Mouse (Mus musculus) MEL (cell line): ENCODE measurements around the gene Smg6. TPM values are rescaled to one million over a fixed set of nuclear protein-coding genes. Genes with fewer than 3 reads are reported as not detected.
A peak's percentile ranks its signal among the peaks of the same experiment; 100 is the strongest.

ENCODE experiments used
- DNase-seq: peaks from one replicate; pipeline ENCODE4 v3.0.0; 2011; ENCODE audit warnings: low read depth, low spot score
- H3K27ac ChIP-seq: 2 replicates; pipeline ENCODE4 v1.5.1; 2012; ENCODE audit warnings: low read depth, mild to moderate bottlenecking, control low read depth, low read length, moderate library complexity; ENCODE audit not compliant: control insufficient read depth
- H3K27me3 ChIP-seq, 2 experiments: fragments of 150-350 bp in 1 of 2; sonication (generic) in 1 of 2; 2 replicates each; pipeline ENCODE4 v1.6.1; 2012; ENCODE audit warnings: low read length in 2 of 2, mild to moderate bottlenecking in 2 of 2, improper control_type of control experiment in 1 of 2, moderate library complexity in 1 of 2; ENCODE audit not compliant: insufficient read depth in 2 of 2, control insufficient read depth in 1 of 2
- H3K36me3 ChIP-seq, 2 experiments: 2 replicates each; pipeline ENCODE4 v1.6.1; 2012 to 2014; ENCODE audit warnings: low read length in 2 of 2, improper control_type of control experiment in 1 of 2, inconsistent platforms in 1 of 2, mild to moderate bottlenecking in 1 of 2; ENCODE audit not compliant: insufficient read depth in 2 of 2, control insufficient read depth in 1 of 2
- H3K4me1 ChIP-seq, 2 experiments: fragments of 150-350 bp in 1 of 2; sonication (generic) in 1 of 2; 2 replicates each; pipeline ENCODE4 v1.6.1; 2012; ENCODE audit warnings: low read length in 2 of 2, improper control_type of control experiment in 1 of 2, mild to moderate bottlenecking in 1 of 2; ENCODE audit not compliant: insufficient read depth in 2 of 2, control insufficient read depth in 1 of 2
- H3K4me3 ChIP-seq, 2 experiments: fragments of 150-350 bp in 1 of 2; sonication (generic) in 1 of 2; 2 replicates each; pipeline ENCODE4 v1.5.1; 2012; ENCODE audit warnings: low read depth in 2 of 2, low read length in 2 of 2, mild to moderate bottlenecking in 2 of 2, moderate library complexity in 2 of 2, control low read depth in 1 of 2, improper control_type of control experiment in 1 of 2; ENCODE audit not compliant: control insufficient read depth in 1 of 2, insufficient read depth in 1 of 2
- H3K79me2 ChIP-seq: 2 replicates; pipeline ENCODE4 v1.6.1; 2012; ENCODE audit warnings: mild to moderate bottlenecking, low read length, moderate library complexity; ENCODE audit not compliant: control insufficient read depth, poor library complexity, insufficient read depth
- H3K9ac ChIP-seq: 2 replicates; pipeline ENCODE4 v1.6.1; 2012; ENCODE audit warnings: low read depth, mild to moderate bottlenecking, control low read depth, low read length, moderate library complexity; ENCODE audit not compliant: control insufficient read depth, poor library complexity, severe bottlenecking
- H3K9me3 ChIP-seq: fragments of 150-350 bp; sonication (generic); replicated peaks from 2 replicates; pipeline ENCODE4 v1.6.1; 2012; ENCODE audit warnings: mild to moderate bottlenecking, low read length, improper control_type of control experiment, moderate library complexity; ENCODE audit not compliant: insufficient read depth
- BHLHE40 ChIP-seq: IDR thresholded peaks from 2 replicates; pipeline ENCODE4 v1.6.1; 2012; ENCODE audit warnings: low read depth, mild to moderate bottlenecking, inconsistent platforms, low read length, improper control_type of control experiment, borderline replicate concordance
- CHD1 ChIP-seq: IDR thresholded peaks from 2 replicates; pipeline ENCODE4 v1.6.1; 2012; ENCODE audit warnings: low read depth, mild to moderate bottlenecking, inconsistent platforms, low read length, improper control_type of control experiment
- CHD2 ChIP-seq: IDR thresholded peaks from 2 replicates; pipeline ENCODE4 v1.6.1; 2011; ENCODE audit warnings: low read length, improper control_type of control experiment
- CTCF ChIP-seq, 3 experiments: IDR thresholded peaks in 2 of 3; conservative IDR thresholded peaks in 1 of 3; 2 replicates each; pipeline ENCODE4 v1.5.1; 2011 to 2012; ENCODE audit warnings: low read length in 3 of 3, low read depth in 2 of 3, mild to moderate bottlenecking in 2 of 3, improper control_type of control experiment in 1 of 3, inconsistent platforms in 1 of 3, mixed read lengths in 1 of 3, moderate library complexity in 1 of 3; ENCODE audit not compliant: control insufficient read depth in 1 of 3, insufficient read depth in 1 of 3, poor library complexity in 1 of 3, severe bottlenecking in 1 of 3
- E2F4 ChIP-seq: IDR thresholded peaks from 2 replicates; pipeline ENCODE4 v1.6.1; 2011; ENCODE audit warnings: low read depth, low read length, improper control_type of control experiment, borderline replicate concordance
- ELF1 ChIP-seq: IDR thresholded peaks from 2 replicates; pipeline ENCODE4 v1.6.1; 2014; ENCODE audit warnings: low read depth, mild to moderate bottlenecking, inconsistent platforms, low read length, improper control_type of control experiment, moderate library complexity
- EP300 ChIP-seq, 2 experiments: IDR thresholded peaks; 2 replicates each; pipeline ENCODE4 v1.6.1; 2011; ENCODE audit warnings: improper control_type of control experiment in 2 of 2, low read length in 2 of 2, low read depth in 1 of 2, mild to moderate bottlenecking in 1 of 2
- ETS1 ChIP-seq: IDR thresholded peaks from 2 replicates; pipeline ENCODE4 v1.6.1; 2012; ENCODE audit warnings: low read depth, mild to moderate bottlenecking, inconsistent platforms, low read length, improper control_type of control experiment, moderate library complexity
- GATA1 ChIP-seq: IDR thresholded peaks from 2 replicates; pipeline ENCODE4 v1.6.1; 2011; ENCODE audit warnings: low read depth, low read length, improper control_type of control experiment
- HCFC1 ChIP-seq: IDR thresholded peaks from 2 replicates; pipeline ENCODE4 v1.6.1; 2012; ENCODE audit warnings: low read depth, mild to moderate bottlenecking, inconsistent platforms, low read length, improper control_type of control experiment, moderate library complexity
- JUND ChIP-seq: IDR thresholded peaks from 2 replicates; pipeline ENCODE4 v1.6.1; 2011; ENCODE audit warnings: low read depth, mild to moderate bottlenecking, improper control_type of control experiment, low read length
- KAT2A ChIP-seq: conservative IDR thresholded peaks from 2 replicates; pipeline ENCODE4 v1.6.1; 2012; ENCODE audit warnings: low read depth, low read length, improper control_type of control experiment, inconsistent platforms
- MAFK ChIP-seq: IDR thresholded peaks from 2 replicates; pipeline ENCODE4 v1.6.1; 2011; ENCODE audit warnings: low read depth, mild to moderate bottlenecking, low read length, improper control_type of control experiment, borderline replicate concordance
- MAX ChIP-seq: IDR thresholded peaks from 2 replicates; pipeline ENCODE4 v1.6.1; 2011; ENCODE audit warnings: low read length, improper control_type of control experiment
- MAZ ChIP-seq: IDR thresholded peaks from 2 replicates; pipeline ENCODE4 v1.6.1; 2012; ENCODE audit warnings: low read depth, mild to moderate bottlenecking, inconsistent platforms, low read length, improper control_type of control experiment
- MXI1 ChIP-seq: IDR thresholded peaks from 2 replicates; pipeline ENCODE4 v1.6.1; 2011; ENCODE audit warnings: mild to moderate bottlenecking, low read depth, low read length, improper control_type of control experiment
- MYC ChIP-seq: IDR thresholded peaks from 2 replicates; pipeline ENCODE4 v1.6.1; 2011; ENCODE audit warnings: low read depth, mild to moderate bottlenecking, low read length, improper control_type of control experiment, moderate library complexity
- POLR2A ChIP-seq, 2 experiments: IDR thresholded peaks; 2 replicates each; pipeline ENCODE4 v1.6.1; 2011 to 2012; ENCODE audit warnings: low read length in 2 of 2, mild to moderate bottlenecking in 2 of 2, control low read depth in 1 of 2, improper control_type of control experiment in 1 of 2, low read depth in 1 of 2, moderate library complexity in 1 of 2; ENCODE audit not compliant: control insufficient read depth in 1 of 2, insufficient read depth in 1 of 2, poor library complexity in 1 of 2
- RAD21 ChIP-seq: IDR thresholded peaks from 2 replicates; pipeline ENCODE4 v1.6.1; 2011; ENCODE audit warnings: mild to moderate bottlenecking, low read depth, low read length, improper control_type of control experiment
- RCOR1 ChIP-seq: IDR thresholded peaks from 2 replicates; pipeline ENCODE4 v1.6.1; 2012; ENCODE audit warnings: low read depth, mild to moderate bottlenecking, inconsistent platforms, low read length, improper control_type of control experiment
- SIN3A ChIP-seq: IDR thresholded peaks from 2 replicates; pipeline ENCODE4 v1.6.1; 2012; ENCODE audit warnings: low read length, improper control_type of control experiment, inconsistent platforms
- SMC3 ChIP-seq: IDR thresholded peaks from 2 replicates; pipeline ENCODE4 v1.6.1; 2011; ENCODE audit warnings: low read depth, low read length, improper control_type of control experiment
- TAL1 ChIP-seq: IDR thresholded peaks from 2 replicates; pipeline ENCODE4 v1.6.1; 2012; ENCODE audit warnings: mild to moderate bottlenecking, inconsistent platforms, low read length, moderate library complexity, mixed read lengths
- TBP ChIP-seq: IDR thresholded peaks from 2 replicates; pipeline ENCODE4 v1.8.0; 2011; ENCODE audit warnings: low read depth, low read length, improper control_type of control experiment
- TCF12 ChIP-seq: IDR thresholded peaks from 2 replicates; pipeline ENCODE4 v1.6.1; 2014; ENCODE audit warnings: low read depth, mild to moderate bottlenecking, inconsistent platforms, low read length, improper control_type of control experiment, moderate library complexity
- UBTF ChIP-seq: IDR thresholded peaks from 2 replicates; pipeline ENCODE4 v1.6.1; 2012; ENCODE audit warnings: low read depth, mild to moderate bottlenecking, inconsistent platforms, low read length, improper control_type of control experiment, moderate library complexity, borderline replicate concordance; ENCODE audit not compliant: insufficient read depth
- USF1 ChIP-seq: IDR thresholded peaks from 2 replicates; pipeline ENCODE4 v1.6.1; 2014; ENCODE audit warnings: low read depth, mild to moderate bottlenecking, inconsistent platforms, low read length, improper control_type of control experiment, moderate library complexity
- ZC3H11A ChIP-seq: IDR thresholded peaks from 2 replicates; pipeline ENCODE4 v1.6.1; 2012; ENCODE audit warnings: low read depth, mild to moderate bottlenecking, inconsistent platforms, low read length, improper control_type of control experiment
- ZKSCAN1 ChIP-seq: IDR thresholded peaks from 2 replicates; pipeline ENCODE4 v1.6.1; 2012; ENCODE audit warnings: low read depth, mild to moderate bottlenecking, inconsistent platforms, low read length, improper control_type of control experiment, moderate library complexity
- ZMIZ1 ChIP-seq: IDR thresholded peaks from 2 replicates; pipeline ENCODE4 v1.6.1; 2012; ENCODE audit warnings: low read depth, mild to moderate bottlenecking, inconsistent platforms, low read length, improper control_type of control experiment, moderate library complexity
- ZNF384 ChIP-seq: IDR thresholded peaks from 2 replicates; pipeline ENCODE4 v1.6.1; 2012; ENCODE audit warnings: low read depth, mild to moderate bottlenecking, inconsistent platforms, low read length, improper control_type of control experiment
- polyA plus RNA-seq, 2 experiments: library from polyadenylated mRNA; stranded (reverse) in 1 of 2; unstranded in 1 of 2; fragments of >175 nt in 1 of 2; fragments of >200 nt in 1 of 2; gene quantifications; 2 replicates each; pipeline versions ENCODE4 v1.2.1 to v1.2.4; 2012; ENCODE audit warnings: low replicate concordance in 2 of 2, low read depth in 1 of 2; ENCODE audit not compliant: insufficient read length in 2 of 2, insufficient read depth in 1 of 2, missing spikeins in 1 of 2
- total RNA-seq: library from RNA; depleted of rRNA; stranded (reverse); fragments of 300-350 nt; gene quantifications from 2 replicates; pipeline ENCODE4 v1.2.3, GENCODE M21; 2012

The Smg6 gene
- total and polyA plus RNA-seq, 3 experiments, result 11.6 to 19.0 TPM; not detected in 1

GRCm38 (mm10) chr11:75092159-75092558, 166.5 kb downstream of the Smg6 start:
- TF ChIP-seq UBTF, result no peak
- TF ChIP-seq ETS1, result peak; percentile 96
- peak; percentile 49; the same call in 1 of the 2 replicates for TF ChIP-seq ELF1
- TF ChIP-seq CTCF (IDR thresholded peaks at IDR 0.05 in 2 of 3, conservative IDR thresholded peaks at IDR 0.05 in 1 of 3; ENCODE audit: control insufficient read depth in 1 of 3, insufficient read depth in 1 of 3, low read depth in 2 of 3, low read length in 3 of 3, poor library complexity in 1 of 3, severe bottlenecking in 1 of 3), result no peak
- TF ChIP-seq ZNF384, result no peak
- TF ChIP-seq GATA1, result peak; percentile 94
- TF ChIP-seq ZC3H11A, result no peak
- no peak for TF ChIP-seq JUND
- peak; percentile 11; the same call in 1 of the 2 replicates for TF ChIP-seq SMC3
- no peak for TF ChIP-seq KAT2A
- TF ChIP-seq TBP, result 0 out of 2 replicates have a peak, but pooled peaks have one; percentile 14
- no peak for TF ChIP-seq MAFK
- TF ChIP-seq RCOR1, result peak; percentile 79
- TF ChIP-seq MXI1, result peak; percentile 92
- TF ChIP-seq SIN3A, result no peak; the same call in none of the 2 replicates
- TF ChIP-seq E2F4, result no peak
- peak; percentile 84 for TF ChIP-seq MAX
- TF ChIP-seq MAZ, result no peak
- no peak for TF ChIP-seq POLR2A (IDR thresholded peaks at IDR 0.05; ENCODE audit: control insufficient read depth in 1 of 2, insufficient read depth in 1 of 2, low read depth in 1 of 2, low read length in 2 of 2, poor library complexity in 1 of 2)
- peak; percentile 73 for TF ChIP-seq TCF12
- TF ChIP-seq CHD1, result no peak
- TF ChIP-seq EP300 (IDR thresholded peaks at IDR 0.05; ENCODE audit: low read depth in 1 of 2, low read length in 2 of 2), result peak; percentile 81 to 90
- no peak for TF ChIP-seq CHD2
- TF ChIP-seq ZMIZ1, result no peak
- no peak for TF ChIP-seq RAD21
- peak; percentile 37; the same call in 1 of the 2 replicates for TF ChIP-seq HCFC1
- no peak for TF ChIP-seq TAL1
- TF ChIP-seq MYC, result peak; percentile 87
- no peak for TF ChIP-seq USF1
- no peak for TF ChIP-seq ZKSCAN1
- TF ChIP-seq BHLHE40, result no peak; the same call in none of the 2 replicates
- Histone ChIP-seq H3K36me3 (peaks cover 0 to 21% of the 10 kb centered on the region in 2 experiments; a peak in 2 of 4 replicates), H3K4me3 (peak overlapping the region in 1 of 2 experiments; percentile 19; a peak in 1 of 4 replicates), H3K9me3 (no peaks in the 10 kb centered on the region), H3K9ac (no peak overlapping the region), H3K27me3 (no peaks in the 10 kb centered on the region), H3K79me2 (no peaks in the 10 kb centered on the region), H3K27ac (peak overlapping the region; percentile 77), H3K4me1 (peaks cover 13 to 14% of the 10 kb centered on the region in 2 experiments)
- peak; percentile 96 for DNase-seq
